Mouse (Mus musculus) cerebellum, postnatal 4 days (tissue): ENCODE measurements at regions not wholly inside any gene's neighbourhood (a gene's known extent, or its start where the extent isn't known, plus 50 kb on each side); places are given as distances from the start of the nearest gene placed in this dataset.
A peak's percentile ranks its signal among the peaks of the same experiment; 100 is the strongest.

ENCODE experiments used
- DNase-seq, 2 experiments: peaks; one replicate each; pipeline ENCODE4 v3.0.0; 2022; ENCODE audit warnings: low spot score in 2 of 2, mixed read lengths in 1 of 2

- no peak for DNase-seq
These were observed 778.7 kb downstream of the Cntnap5b start for GRCm38 (mm10) chr1:100551293-100551692.

GRCm38 (mm10) chr1:100556937-100557336, 784.4 kb downstream of the Cntnap5b start:
- DNase-seq: peak in 1 of 2 experiments; percentile 19
